In the genomic region with DNA sequence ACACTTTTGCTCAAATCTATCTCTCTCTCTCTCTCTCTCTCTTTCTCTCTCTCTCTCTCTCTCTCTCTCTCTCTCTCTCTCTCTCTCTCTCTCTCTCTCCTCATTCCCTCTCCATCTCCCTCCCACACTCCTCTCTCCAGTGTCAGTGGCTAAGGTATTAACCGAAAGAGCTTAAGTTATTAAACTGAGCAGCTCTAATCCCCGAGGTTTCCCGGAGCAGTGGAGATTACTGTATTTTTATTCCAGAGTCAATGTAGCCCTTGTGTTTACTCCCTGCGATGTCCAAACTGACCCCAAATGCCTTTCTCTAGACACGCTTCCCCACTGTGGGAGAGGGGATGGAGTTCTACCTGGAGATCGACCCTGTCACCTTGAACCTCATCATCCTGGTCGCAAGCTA, we compare ENCODE assay signal across 11 mouse cellular contexts. TPM values are rescaled to one million over a fixed set of nuclear protein-coding genes. Genes with fewer than 3 reads are reported as not detected.
DNase-seq lines count a peak whose midpoint lies in the region; ATAC-seq and TF ChIP-seq lines count a peak whose summit lies in the region.
"Had no signal": no experiment of that assay in that cellular context is flagged by ENCODE, and none has a peak within 500 bp of the region (broad histone marks: within the 10 kb centered on the region; RNA-seq: fewer than 3 reads in every experiment).

Gm45716 (plus strand) TSS at position 243 of the 400 bp plus-strand sequence.

- H3K4me2 ChIP-seq in kidney, postnatal 0 days (ENCODE audit: low read length): no peak within 1 kb of the TSS
- no peak within 1 kb of the TSS for H3K4me2 ChIP-seq in forebrain, embryonic 14.5 days (ENCODE audit: low read length)
- H3K4me2 ChIP-seq in intestine, embryonic 15.5 days (replicated peaks): no peak within 1 kb of the TSS
- H3K4me2 ChIP-seq in neural tube, embryonic 15.5 days: no peak within 1 kb of the TSS
- H3K4me2 ChIP-seq: liver, embryonic 15.5 days had no signal

- H3K4me1 ChIP-seq in kidney, postnatal 0 days (replicated peaks; ENCODE audit: insufficient read depth, low read length): no peaks in the 10 kb centered on the region
- H3K4me1 ChIP-seq in kidney, adult 2 months (ENCODE audit: control insufficient read depth, insufficient read depth, low read length): no peaks in the 10 kb centered on the region
- H3K4me1 ChIP-seq in forebrain, embryonic 14.5 days (ENCODE audit: control insufficient read depth, insufficient read depth, low read length): no peaks in the 10 kb centered on the region
- H3K4me1 ChIP-seq in intestine, embryonic 15.5 days (replicated peaks): no peaks in the 10 kb centered on the region
- peaks cover 3% of the 10 kb centered on the region; the same call in 1 of the 2 replicates for H3K4me1 ChIP-seq in neural tube, embryonic 15.5 days
- H3K4me1 ChIP-seq: liver, embryonic 15.5 days had no signal

- TF ChIP-seq CTCF in kidney, postnatal 0 days (IDR thresholded peaks at IDR 0.05; ENCODE audit: low read depth): no peak
- TF ChIP-seq CTCF in kidney, adult 2 months (conservative IDR thresholded peaks at IDR 0.05; ENCODE audit: insufficient read depth, insufficient read length, low read depth, low read length): no peak

- TF ChIP-seq POLR2A in kidney, adult 2 months (IDR thresholded peaks at IDR 0.05; ENCODE audit: low read depth, low read length): no peak

- H3K27me3 ChIP-seq in kidney, postnatal 0 days (ENCODE audit: insufficient read depth, low read length): no peaks in the 10 kb centered on the region
- H3K27me3 ChIP-seq in kidney, adult 2 months (replicated peaks; ENCODE audit: control insufficient read depth, insufficient read depth, low read length): no peaks in the 10 kb centered on the region
- no peaks in the 10 kb centered on the region for H3K27me3 ChIP-seq in forebrain, embryonic 14.5 days (replicated peaks; ENCODE audit: control insufficient read depth, insufficient read depth, low read length)
- no peaks in the 10 kb centered on the region for H3K27me3 ChIP-seq in intestine, embryonic 15.5 days (replicated peaks)
- H3K27me3 ChIP-seq in neural tube, embryonic 15.5 days (replicated peaks): no peaks in the 10 kb centered on the region
- H3K27me3 ChIP-seq: CH12.LX; liver, embryonic 15.5 days had no signal

- H3K9ac ChIP-seq in kidney, postnatal 0 days (ENCODE audit: low read depth, low read length): no peak within 1 kb of the TSS
- no peak within 1 kb of the TSS for H3K9ac ChIP-seq in forebrain, embryonic 14.5 days (ENCODE audit: low read length)
- no peak within 1 kb of the TSS for H3K9ac ChIP-seq in intestine, embryonic 15.5 days
- H3K9ac ChIP-seq in neural tube, embryonic 15.5 days (replicated peaks): no peak within 1 kb of the TSS
- H3K9ac ChIP-seq: liver, embryonic 15.5 days had no signal

- no peaks in the 10 kb centered on the region for H3K9me3 ChIP-seq in kidney, postnatal 0 days (replicated peaks; ENCODE audit: low read length)
- H3K9me3 ChIP-seq in forebrain, embryonic 14.5 days (replicated peaks; ENCODE audit: control insufficient read depth, low read length): no peaks in the 10 kb centered on the region
- no peaks in the 10 kb centered on the region for H3K9me3 ChIP-seq in intestine, embryonic 15.5 days
- no peaks in the 10 kb centered on the region for H3K9me3 ChIP-seq in neural tube, embryonic 15.5 days (replicated peaks)
- H3K9me3 ChIP-seq: liver, embryonic 15.5 days had no signal

- H3K4me3 ChIP-seq in kidney, postnatal 0 days (replicated peaks; ENCODE audit: low read depth, low read length): no peak within 1 kb of the TSS
- no peak within 1 kb of the TSS for H3K4me3 ChIP-seq in kidney, adult 2 months (ENCODE audit: insufficient read depth, low read depth, low read length)
- no peak within 1 kb of the TSS for H3K4me3 ChIP-seq in forebrain, embryonic 14.5 days (ENCODE audit: low read depth, low read length)
- H3K4me3 ChIP-seq in intestine, embryonic 15.5 days (replicated peaks): no peak within 1 kb of the TSS
- H3K4me3 ChIP-seq in neural tube, embryonic 15.5 days (replicated peaks): no peak within 1 kb of the TSS
- H3K4me3 ChIP-seq: liver, embryonic 15.5 days had no signal

- H3K27ac ChIP-seq in kidney, postnatal 0 days: no peak within 1 kb of the TSS
- no peak within 1 kb of the TSS for H3K27ac ChIP-seq in kidney, adult 2 months (ENCODE audit: insufficient read depth, low read depth, low read length)
- H3K27ac ChIP-seq in forebrain, embryonic 14.5 days (ENCODE audit: low read depth, low read length): no peak within 1 kb of the TSS
- H3K27ac ChIP-seq in intestine, embryonic 15.5 days: no peak within 1 kb of the TSS
- no peak within 1 kb of the TSS for H3K27ac ChIP-seq in neural tube, embryonic 15.5 days (replicated peaks)
- H3K27ac ChIP-seq: liver, embryonic 15.5 days had no signal

- H3K36me3 ChIP-seq in kidney, postnatal 0 days (ENCODE audit: insufficient read depth, low read length): no peaks in the 10 kb centered on the region
- H3K36me3 ChIP-seq in kidney, adult 2 months (ENCODE audit: control insufficient read depth, insufficient read depth, low read length): no peaks in the 10 kb centered on the region
- no peaks in the 10 kb centered on the region for H3K36me3 ChIP-seq in forebrain, embryonic 14.5 days (ENCODE audit: control insufficient read depth, insufficient read depth, low read length)
- no peaks in the 10 kb centered on the region for H3K36me3 ChIP-seq in intestine, embryonic 15.5 days
- no peaks in the 10 kb centered on the region for H3K36me3 ChIP-seq in neural tube, embryonic 15.5 days
- H3K36me3 ChIP-seq: liver, embryonic 15.5 days had no signal

- 89% methylated on average over 7 of the region's 7 CpGs for WGBS in kidney, postnatal 0 days
- WGBS in kidney, adult 2 months: 84% methylated on average over 7 of the region's 7 CpGs
- 81% methylated on average over 7 of the region's 7 CpGs for WGBS in forebrain, embryonic 14.5 days
- 88% methylated on average over 7 of the region's 7 CpGs for WGBS in intestine, embryonic 15.5 days
- 93% methylated on average over 7 of the region's 7 CpGs for WGBS in neural tube, embryonic 15.5 days

- DNase-seq in kidney, postnatal 0 days (ENCODE audit: low spot score): no peak
- no peak for DNase-seq in kidney, adult 2 months
- DNase-seq in forebrain, embryonic 14.5 days (ENCODE audit: low spot score): no peak
- no peak for DNase-seq in cerebellum, adult 9-10 months
- DNase-seq in layer of hippocampus, postnatal 14 days (ENCODE audit: low spot score in 2 of 2): no peak
- DNase-seq in testis, postnatal 10 days (ENCODE audit: low spot score): no peak
- DNase-seq: kidney, postnatal 25 days had no signal

- no peak for ATAC-seq in kidney, postnatal 0 days (replicated peaks; ENCODE audit: low FRiP score, low read depth)
- ATAC-seq in forebrain, embryonic 14.5 days: no peak
- no peak for ATAC-seq in intestine, embryonic 15.5 days
- no peak for ATAC-seq in neural tube, embryonic 15.5 days (ENCODE audit: low FRiP score)

RNA-seq across cellular contexts. Expression of gene Gm45716, which starts in this region (rescaled TPM):
- polyA plus RNA-seq in kidney, postnatal 0 days (2015; fragmentation: Nextera tagmentation; extraction: Ambion mirVana): 13.9 and 14.3 TPM in 2 replicates
- 2.5 and 2.8 TPM in 2 replicates for polyA plus RNA-seq in kidney, adult 2 months (2012; rRNA removed)
- 19.6 and 21.4 TPM in 2 replicates for polyA plus RNA-seq in forebrain, embryonic 14.5 days (2014; fragmentation: Nextera tagmentation; extraction: Ambion mirVana)
- polyA plus RNA-seq in intestine, embryonic 15.5 days (2015; fragmentation: Nextera tagmentation; extraction: Ambion mirVana): 9.8 and 12.3 TPM in 2 replicates
- 16.9 and 19.2 TPM in 2 replicates for polyA plus RNA-seq in neural tube, embryonic 15.5 days (2015; fragmentation: Nextera tagmentation; extraction: Ambion mirVana)
- 10 to 100 TPM in 1 of 2 experiments, 1 to 10 TPM in 1; 8.8 to 10.3 TPM for total RNA-seq in layer of hippocampus, postnatal 14 days (2021)
